In genomic region chr14:25052175-25052574, GRCm38 (mm10) we compare ENCODE assay signal across 14 mouse cellular contexts.
DNase-seq lines count a peak whose midpoint lies in the region; ATAC-seq and TF ChIP-seq lines count a peak whose summit lies in the region.
"Had no signal": no experiment of that assay in that cellular context is flagged by ENCODE, and none has a peak within 500 bp of the region (broad histone marks: within the 10 kb centered on the region; RNA-seq: fewer than 3 reads in every experiment).

No protein-coding gene starts in this region.

- 65% methylated on average over 9 of the region's 9 CpGs for WGBS in heart, adult 2 months
- WGBS in embryonic facial prominence, embryonic 10.5 days, result 48% methylated on average over 9 of the region's 9 CpGs
- 27% methylated on average over 9 of the region's 9 CpGs for WGBS in embryonic facial prominence, embryonic 15.5 days
- WGBS in limb, embryonic 11.5 days, result 21% methylated on average over 9 of the region's 9 CpGs

- H3K27ac ChIP-seq in heart, adult 2 months, result no peak overlapping the region
- peak overlapping the region; percentile 87 for H3K27ac ChIP-seq in embryonic facial prominence, embryonic 10.5 days (replicated peaks)
- H3K27ac ChIP-seq in embryonic facial prominence, embryonic 15.5 days (replicated peaks), result peak overlapping the region; percentile 69; the same call in 1 of the 2 replicates
- peak overlapping the region; percentile 88 for H3K27ac ChIP-seq in limb, embryonic 11.5 days (replicated peaks; ENCODE audit: low read depth, low read length)
- H3K27ac ChIP-seq: neural tube, embryonic 13.5 days had no signal

- ATAC-seq in embryonic facial prominence, embryonic 15.5 days (ENCODE audit: insufficient number of reproducible peaks, low FRiP score, low TSS enrichment, low read depth), result peak; percentile 51; the same call in 1 of the 2 replicates
- peak; percentile 84; the same call in 1 of the 2 replicates for ATAC-seq in limb, embryonic 11.5 days (ENCODE audit: insufficient number of reproducible peaks, low FRiP score, low TSS enrichment, low read depth)
- no peak for ATAC-seq in erythroblast, adult 5-6 weeks (replicated peaks; ENCODE audit: low FRiP score, poor library complexity, severe bottlenecking)

- no peaks in the 10 kb centered on the region for H3K27me3 ChIP-seq in heart, adult 2 months (ENCODE audit: control insufficient read depth, insufficient read depth, low read length)
- no peaks in the 10 kb centered on the region for H3K27me3 ChIP-seq in embryonic facial prominence, embryonic 10.5 days (replicated peaks; ENCODE audit: low read depth, poor library complexity, severe bottlenecking)
- no peaks in the 10 kb centered on the region for H3K27me3 ChIP-seq in embryonic facial prominence, embryonic 15.5 days
- no peaks in the 10 kb centered on the region for H3K27me3 ChIP-seq in limb, embryonic 11.5 days (ENCODE audit: control insufficient read depth, insufficient read depth, low read length)

- no peaks in the 10 kb centered on the region for H3K9me3 ChIP-seq in embryonic facial prominence, embryonic 10.5 days
- H3K9me3 ChIP-seq in embryonic facial prominence, embryonic 15.5 days (replicated peaks), result no peaks in the 10 kb centered on the region
- H3K9me3 ChIP-seq in limb, embryonic 11.5 days (ENCODE audit: control insufficient read depth, low read length), result no peaks in the 10 kb centered on the region
- H3K9me3 ChIP-seq: neural tube, embryonic 13.5 days had no signal

- no peaks in the 10 kb centered on the region for H3K79me2 ChIP-seq in heart, adult 2 months (replicated peaks; ENCODE audit: control insufficient read depth, insufficient read depth, low read length)

- no peak overlapping the region for H3K9ac ChIP-seq in heart, adult 2 months (ENCODE audit: low read depth, low read length)
- H3K9ac ChIP-seq in embryonic facial prominence, embryonic 15.5 days, result no peak overlapping the region
- H3K9ac ChIP-seq in limb, embryonic 11.5 days (ENCODE audit: low read length), result peak overlapping the region; percentile 32; the same call in 1 of the 2 replicates
- H3K9ac ChIP-seq: lung, embryonic 14.5 days; neural tube, embryonic 13.5 days had no signal

- no peak for TF ChIP-seq EP300 in heart, adult 2 months (IDR thresholded peaks at IDR 0.05; ENCODE audit: insufficient read depth, low read depth, low read length)

- no peak overlapping the region for H3K4me3 ChIP-seq in heart, adult 2 months
- H3K4me3 ChIP-seq in embryonic facial prominence, embryonic 10.5 days, result no peak overlapping the region
- no peak overlapping the region for H3K4me3 ChIP-seq in embryonic facial prominence, embryonic 15.5 days (replicated peaks)
- no peak overlapping the region for H3K4me3 ChIP-seq in limb, embryonic 11.5 days (ENCODE audit: low read depth, low read length)
- H3K4me3 ChIP-seq: neural tube, embryonic 13.5 days had no signal

- H3K4me2 ChIP-seq in embryonic facial prominence, embryonic 15.5 days (replicated peaks), result no peak overlapping the region
- H3K4me2 ChIP-seq in limb, embryonic 11.5 days (ENCODE audit: low read depth, severe bottlenecking), result no peak overlapping the region
- H3K4me2 ChIP-seq: lung, embryonic 14.5 days; neural tube, embryonic 13.5 days had no signal

- TF ChIP-seq POLR2A in heart, adult 2 months (IDR thresholded peaks at IDR 0.05; ENCODE audit: insufficient read depth, low read depth, low read length), result no peak

- no peaks in the 10 kb centered on the region for H3K36me3 ChIP-seq in heart, adult 2 months (ENCODE audit: control insufficient read depth, insufficient read depth, low read length)
- H3K36me3 ChIP-seq in embryonic facial prominence, embryonic 10.5 days (replicated peaks), result no peaks in the 10 kb centered on the region
- H3K36me3 ChIP-seq in embryonic facial prominence, embryonic 15.5 days, result no peaks in the 10 kb centered on the region
- no peaks in the 10 kb centered on the region for H3K36me3 ChIP-seq in limb, embryonic 11.5 days (ENCODE audit: control insufficient read depth, insufficient read depth, low read length)
- H3K36me3 ChIP-seq: neural tube, embryonic 13.5 days had no signal

- intact Hi-C loops in heart, adult 2 months (cut with DNase I), result no loop called here

- TF ChIP-seq CTCF in heart, adult 2 months (IDR thresholded peaks at IDR 0.05), result no peak

- peak; percentile 93 for DNase-seq in heart, adult 11 months
- DNase-seq in heart, adult 2 months, result no peak
- peak; percentile 82 for DNase-seq in embryonic facial prominence, embryonic 10.5 days (ENCODE audit: low spot score)
- DNase-seq in limb, embryonic 11.5 days (ENCODE audit: low spot score), result peak; percentile 81
- no peak for DNase-seq in cerebellum, adult 9-11 months
- DNase-seq: cerebellum, postnatal 25 days; kidney, postnatal 36 days; left cerebral cortex, postnatal 4 days; lung, embryonic 14.5 days; retina, postnatal 1 day; spleen, adult 18-20 months had no signal

- H3K4me1 ChIP-seq in heart, adult 2 months (ENCODE audit: control insufficient read depth, insufficient read depth, low read length), result no peaks in the 10 kb centered on the region
- peaks cover 40% of the 10 kb centered on the region for H3K4me1 ChIP-seq in embryonic facial prominence, embryonic 10.5 days
- H3K4me1 ChIP-seq in embryonic facial prominence, embryonic 15.5 days, result peaks cover 18% of the 10 kb centered on the region
- H3K4me1 ChIP-seq in limb, embryonic 11.5 days (ENCODE audit: control insufficient read depth, insufficient read depth, low read length), result peaks cover 24% of the 10 kb centered on the region
- H3K4me1 ChIP-seq: neural tube, embryonic 13.5 days had no signal

Comparison
In these comparisons a context has a peak if more than half of its experiments do, and no peak if none do; other contexts are left out.
1. DNase-seq: peak in heart, adult 11 months (single experiment), embryonic facial prominence, embryonic 10.5 days (single experiment) and limb, embryonic 11.5 days (single experiment); none in heart, adult 2 months (0 of 2) and cerebellum, adult 9-11 months (single experiment).